Mouse (Mus musculus): ENCODE measurements at regions not wholly inside any gene's neighbourhood (a gene's known extent, or its start where the extent isn't known, plus 50 kb on each side); places are given as distances from the start of the nearest gene placed in this dataset.

DNA sequence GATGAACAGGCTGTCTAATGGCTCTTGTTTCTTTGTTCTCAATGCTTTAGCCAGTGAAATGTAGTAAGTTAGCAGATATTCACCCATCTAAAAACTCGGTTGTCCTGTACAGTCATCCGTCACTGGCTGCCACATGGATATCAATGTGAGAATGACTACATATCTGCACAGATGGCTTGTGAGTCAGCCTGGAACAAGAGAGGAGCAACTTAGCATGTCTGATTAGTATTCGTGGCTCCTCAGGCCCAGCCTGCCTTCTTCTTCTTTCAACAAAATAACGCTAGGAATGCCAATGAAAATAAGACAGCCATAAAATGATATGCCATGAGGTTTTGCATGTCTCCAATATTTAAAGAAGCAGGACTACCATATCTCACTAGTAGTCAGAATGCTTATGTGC lies 217.5 kb downstream of the Dusp6 start:
- ChIA-PET CTCF (no interaction called here), POLR2A (no interaction called here)

DNA sequence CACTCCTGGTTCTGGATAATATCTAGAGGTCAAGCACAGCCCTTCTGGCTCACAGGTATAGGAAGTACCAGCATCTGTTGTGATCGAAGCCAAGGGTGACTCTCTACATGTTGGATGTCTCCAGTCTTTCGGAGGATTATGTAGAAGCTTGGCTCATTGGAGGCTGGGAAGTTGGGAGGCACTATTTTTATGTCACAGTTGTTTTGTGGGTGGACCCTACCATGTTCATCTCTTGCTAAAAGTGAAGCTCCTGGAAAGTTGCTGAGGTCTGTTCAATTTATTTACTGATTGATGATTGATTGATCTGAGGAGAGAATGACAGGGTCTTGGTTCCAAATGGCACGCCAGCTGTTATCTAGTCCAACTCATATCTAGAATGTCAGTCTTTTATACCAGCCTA lies 219.0 kb downstream of the Dusp6 start:
- ChIA-PET POLR2A (no interaction called here), CTCF (no interaction called here)

DNA sequence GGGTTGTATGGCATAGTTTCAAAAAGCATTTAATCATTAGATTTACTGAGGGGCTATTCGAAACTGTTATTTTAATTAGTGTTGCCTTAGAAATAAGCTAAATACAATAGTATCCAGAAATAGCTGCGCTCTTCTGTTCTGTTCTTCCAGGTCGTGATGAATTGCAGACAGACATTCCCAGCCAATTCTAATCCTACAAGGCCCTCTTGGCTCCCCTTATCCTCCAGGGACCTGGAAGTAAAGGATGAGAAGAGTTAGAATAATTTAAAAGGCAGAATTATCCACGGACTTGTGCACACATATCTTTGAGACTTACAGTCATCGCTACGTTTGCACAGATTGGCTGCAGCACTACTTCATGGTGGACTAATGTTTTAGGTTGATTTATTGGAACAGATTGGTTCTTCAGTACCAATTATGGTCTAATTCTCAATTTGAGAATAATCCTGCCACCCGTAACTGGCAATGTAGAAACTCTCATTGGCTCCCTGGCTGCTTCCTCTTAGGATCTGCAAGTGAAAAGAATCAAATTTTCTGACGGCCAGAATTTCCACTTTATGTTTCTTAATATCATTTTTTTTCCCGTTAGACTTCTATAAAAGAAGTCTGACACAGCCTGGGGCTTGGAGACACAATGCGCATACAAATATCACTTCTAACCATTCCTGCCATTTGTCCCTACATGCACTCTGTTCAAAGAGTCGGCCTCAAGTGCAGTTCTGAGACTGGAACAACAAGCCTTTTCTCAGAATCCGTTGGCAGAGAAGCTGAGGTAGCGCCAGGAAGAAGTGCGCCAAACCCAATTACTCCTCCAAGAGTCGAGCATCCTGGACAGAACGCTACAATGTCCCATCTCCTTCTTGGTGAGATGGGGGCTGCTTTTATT lies 225.4 kb downstream of the Dusp6 start:
- ChIA-PET POLR2A (no interaction called here), CTCF (no interaction called here)

DNA sequence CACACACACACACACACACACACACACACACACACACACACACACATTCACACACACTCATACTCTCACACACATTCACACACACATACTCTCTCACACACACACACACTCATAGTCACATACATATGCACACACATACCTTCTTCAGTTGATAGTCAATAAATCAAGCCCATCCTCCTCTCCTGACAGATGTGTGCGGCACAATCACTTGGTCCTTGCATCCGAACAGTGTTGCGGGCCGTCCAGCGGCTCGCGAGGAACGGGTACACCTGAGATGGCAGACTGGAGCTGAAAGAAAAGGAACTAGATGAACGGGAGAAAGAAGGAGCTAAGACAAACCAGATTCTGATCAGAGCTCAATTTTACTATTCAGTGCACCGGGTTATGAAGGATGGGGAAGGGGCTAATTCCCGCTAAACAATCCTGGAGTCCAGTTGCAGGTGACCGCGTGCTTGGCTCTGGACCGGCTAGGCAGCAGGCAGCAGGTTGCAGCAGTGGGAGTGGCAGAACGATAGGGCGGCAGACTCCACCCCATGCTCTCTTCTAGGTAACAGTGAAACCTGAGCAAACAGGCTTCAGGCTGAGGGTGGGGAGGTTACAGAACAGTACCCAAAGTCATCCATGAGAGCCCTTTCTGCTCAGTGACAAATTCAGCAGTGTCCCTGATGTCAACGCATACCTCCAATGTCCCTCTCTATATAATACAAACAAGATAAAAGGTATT lies 247.8 kb downstream of the Csl start:
- CTCF ChIA-PET = interaction anchor here in 1 of 4 experiments (0.6 kb wide), 1 partner anchor 28 kb away, joined by 5 read pairs; no protein-coding TSS in a partner anchor
- POLR2A ChIA-PET = no interaction called here

DNA sequence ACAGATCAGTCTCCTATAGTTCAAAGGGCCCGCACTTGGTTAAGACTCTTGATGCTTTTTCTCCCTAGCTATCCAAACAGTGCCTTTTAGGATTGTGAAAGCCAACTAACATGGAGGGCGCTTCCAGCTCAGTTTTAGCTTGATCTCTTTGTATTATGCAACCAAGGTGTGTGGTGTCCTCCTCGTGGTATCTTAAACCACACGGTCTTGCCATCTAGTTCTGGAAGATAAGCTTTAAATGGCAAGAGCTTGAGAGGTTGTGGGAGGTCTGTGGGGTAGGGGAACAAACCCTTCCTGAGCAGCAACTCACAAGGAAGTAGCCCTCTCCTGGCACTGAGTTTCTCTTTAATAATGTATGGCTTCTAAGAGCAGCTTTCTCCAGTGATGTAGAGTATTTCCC lies 241.5 kb downstream of the Csl start:
- ChIA-PET POLR2A (interaction anchor here in 1 of 4 experiments (0.6 kb wide), 1 partner anchor 455 kb away, joined by 7 read pairs; no protein-coding TSS in a partner anchor), CTCF (interaction anchor here in 1 of 4 experiments (0.6 kb wide), 1 partner anchor 124 kb away, joined by 3 read pairs; no protein-coding TSS in a partner anchor)

DNA sequence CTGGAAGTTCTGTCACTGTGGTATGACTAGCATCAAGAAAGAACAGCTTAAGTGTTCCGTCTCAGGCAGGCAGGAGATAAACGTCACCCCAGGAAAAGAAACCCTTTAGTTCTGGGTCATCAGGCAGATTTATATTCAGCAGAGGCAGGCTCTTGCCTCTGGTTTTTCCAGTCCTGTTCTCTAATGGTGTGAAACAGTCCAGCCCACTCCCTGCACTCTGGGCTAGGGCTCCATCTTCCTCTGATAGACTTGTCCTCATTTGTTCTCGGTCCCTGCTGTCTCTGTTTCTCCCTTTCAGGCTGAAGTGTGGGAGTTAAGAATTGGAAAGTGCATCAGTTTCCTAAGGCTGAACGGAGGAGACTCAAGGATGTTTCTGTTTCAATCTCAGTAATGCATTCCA lies 240.0 kb downstream of the Csl start:
- POLR2A ChIA-PET = no interaction called here
- CTCF ChIA-PET = no interaction called here

DNA sequence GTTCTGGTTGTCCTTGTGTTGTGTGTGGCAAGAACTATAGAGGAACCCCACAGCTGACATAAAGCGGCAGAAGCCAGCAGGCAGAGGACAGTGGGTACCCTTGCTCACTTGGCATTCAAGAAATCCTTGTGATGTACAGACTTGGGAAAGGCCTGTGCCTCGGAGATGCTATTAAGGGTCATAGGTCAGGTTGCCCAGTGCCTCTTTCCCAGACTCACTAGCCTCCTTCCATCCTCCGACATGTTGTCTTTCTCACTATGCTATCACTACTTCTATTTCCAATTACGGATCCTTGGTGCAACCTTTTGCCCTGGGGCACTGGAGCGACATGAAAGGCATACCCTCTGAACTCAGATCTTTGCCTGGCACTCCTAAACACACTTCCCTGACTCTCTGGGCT lies 235.6 kb downstream of the Csl start:
- ChIA-PET POLR2A (no interaction called here), CTCF (no interaction called here)

DNA sequence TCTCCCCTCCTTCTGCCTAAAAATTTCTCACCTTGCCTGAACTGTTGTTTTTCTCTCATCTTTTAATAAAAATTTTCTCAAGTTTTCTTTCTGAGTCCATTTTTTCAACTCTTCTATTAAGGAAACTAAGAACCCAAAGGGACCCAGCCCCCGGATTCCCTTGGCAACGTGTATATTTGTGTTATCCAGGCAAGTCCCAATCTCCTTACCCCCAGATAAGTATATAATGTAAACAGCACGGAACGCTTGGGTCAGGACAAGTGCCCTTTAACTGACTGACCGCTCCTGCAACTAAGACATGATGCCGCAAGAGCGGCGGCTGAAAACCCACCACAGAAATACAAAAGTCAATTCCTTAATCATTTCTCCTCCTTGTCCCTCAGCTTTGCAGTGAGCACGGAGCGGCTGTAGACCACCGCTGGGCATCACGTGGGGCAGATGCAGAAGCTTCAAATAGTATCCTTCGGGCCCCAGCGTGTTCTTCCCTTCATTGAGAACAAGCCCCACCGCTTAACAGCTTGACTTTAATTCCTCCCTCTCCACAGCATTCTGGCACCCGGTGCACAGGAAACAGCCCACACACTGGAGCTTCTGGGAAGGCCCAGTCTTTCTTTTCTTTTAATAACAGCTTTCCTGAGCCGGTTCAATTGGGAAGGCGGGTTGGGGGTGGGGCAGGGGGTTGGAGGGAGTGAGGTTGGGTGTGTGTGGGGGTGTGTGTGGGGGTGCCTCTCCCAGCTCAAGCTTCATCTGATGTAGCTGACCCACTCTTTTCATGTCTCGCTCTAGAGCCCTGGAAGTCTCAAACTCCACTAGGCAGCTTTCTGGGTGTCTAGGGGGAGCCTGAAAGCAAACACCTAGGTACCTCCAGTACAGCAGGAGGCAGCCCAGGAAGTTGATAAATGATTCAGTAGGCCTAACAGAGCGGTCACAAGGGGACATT lies 234.9 kb downstream of the Csl start:
- POLR2A ChIA-PET = interaction anchor here in 1 of 4 experiments (0.7 to 1.2 kb wide), 2 partner anchors 68 to 260 kb away, joined by 3 to 4 read pairs; no protein-coding TSS in a partner anchor
- CTCF ChIA-PET = interaction anchor here in 3 of 4 experiments (0.5 to 1.2 kb wide), 4 partner anchors 12 to 333 kb away, joined by 3 to 5 read pairs (median 4); no protein-coding TSS in a partner anchor

DNA sequence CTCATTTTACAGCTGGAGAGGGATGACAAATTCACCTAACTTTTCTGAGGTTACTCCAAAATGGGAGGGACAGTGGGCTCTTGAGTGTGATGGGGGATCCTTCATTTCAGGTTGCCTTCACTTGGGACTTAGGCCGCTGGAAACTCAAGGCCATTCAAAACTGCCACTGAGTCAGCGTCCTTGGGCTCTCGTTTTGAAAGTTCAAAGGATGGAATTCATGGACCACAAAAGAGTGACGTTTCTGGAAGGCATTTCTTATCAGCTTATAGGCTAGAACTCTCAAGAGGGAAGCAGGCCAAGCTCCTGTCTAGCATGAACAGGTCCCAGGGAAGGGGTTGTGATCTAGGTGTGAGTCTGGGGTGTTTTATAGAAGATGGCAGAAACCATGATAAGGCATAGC lies 233.3 kb downstream of the Csl start:
- ChIA-PET CTCF (interaction anchor here in 1 of 4 experiments (1.2 kb wide), 1 partner anchor 335 kb away, joined by 5 read pairs; no protein-coding TSS in a partner anchor), POLR2A (interaction anchor here in 2 of 4 experiments (0.5 to 1.4 kb wide), 3 partner anchors 69 to 317 kb away, joined by 3 read pairs; no protein-coding TSS in a partner anchor)

DNA sequence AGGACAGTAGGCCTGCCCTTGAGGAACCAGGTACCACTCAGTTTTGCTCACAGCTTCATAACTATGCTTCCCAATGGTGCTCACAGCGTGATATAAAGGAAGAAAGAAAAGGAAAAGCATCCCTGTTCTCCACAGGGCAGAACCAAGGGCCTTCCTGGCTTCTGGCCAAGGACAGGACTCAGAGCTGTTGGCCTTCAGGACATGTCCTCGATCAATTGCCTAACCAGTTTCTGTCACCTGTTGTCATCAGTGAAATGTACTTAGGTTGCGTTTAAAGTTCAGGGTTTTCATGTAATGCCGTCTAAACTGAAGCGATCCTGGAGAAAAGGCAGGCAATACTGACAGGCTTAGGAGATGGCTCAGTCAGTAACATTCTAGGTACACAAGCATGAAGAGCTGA lies 232.9 kb downstream of the Csl start:
- POLR2A ChIA-PET = interaction anchor here in 2 of 4 experiments (0.5 to 1.4 kb wide), 2 partner anchors 258 to 317 kb away, joined by 3 read pairs; no protein-coding TSS in a partner anchor
- CTCF ChIA-PET = no interaction called here

DNA sequence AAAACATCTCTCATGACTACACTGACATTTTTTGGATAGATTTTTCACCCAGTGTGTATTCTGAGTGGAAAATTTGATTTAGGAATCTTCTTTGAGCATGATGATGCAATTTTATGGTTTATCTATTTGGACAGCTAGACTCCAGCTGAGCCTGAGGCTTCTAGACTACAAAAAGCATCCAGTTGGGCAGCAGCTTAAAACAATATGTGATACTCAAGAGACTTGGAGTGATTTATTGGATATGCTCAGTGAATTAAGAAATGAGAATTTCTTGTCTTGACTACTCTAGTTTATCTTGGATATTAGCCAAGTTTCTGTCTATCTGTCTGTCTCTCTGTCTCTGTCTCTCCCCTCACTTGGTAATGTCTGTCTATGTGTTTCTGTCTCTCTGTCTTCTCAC lies 228.4 kb downstream of the Csl start:
- ChIA-PET POLR2A (no interaction called here), CTCF (no interaction called here)

DNA sequence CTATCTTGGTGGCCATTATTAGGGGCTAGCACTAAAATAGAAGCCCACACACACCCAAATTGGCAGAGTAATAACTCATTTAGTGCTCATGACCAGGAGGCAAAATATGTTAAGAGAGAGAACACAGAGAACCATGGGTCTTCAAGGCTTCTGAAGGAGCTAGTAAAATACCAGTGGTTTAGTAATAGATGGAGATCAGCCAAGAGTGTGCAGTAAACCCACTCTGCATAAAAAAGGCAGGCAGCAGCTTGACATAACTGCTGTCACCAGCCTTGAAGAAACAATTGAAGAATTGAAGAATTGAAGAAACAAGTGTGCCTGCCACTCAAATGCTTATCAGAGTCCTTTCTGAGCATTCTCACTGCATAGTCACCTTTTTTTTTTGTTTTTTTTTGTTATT lies 227.9 kb downstream of the Csl start:
- CTCF ChIA-PET = no interaction called here

DNA sequence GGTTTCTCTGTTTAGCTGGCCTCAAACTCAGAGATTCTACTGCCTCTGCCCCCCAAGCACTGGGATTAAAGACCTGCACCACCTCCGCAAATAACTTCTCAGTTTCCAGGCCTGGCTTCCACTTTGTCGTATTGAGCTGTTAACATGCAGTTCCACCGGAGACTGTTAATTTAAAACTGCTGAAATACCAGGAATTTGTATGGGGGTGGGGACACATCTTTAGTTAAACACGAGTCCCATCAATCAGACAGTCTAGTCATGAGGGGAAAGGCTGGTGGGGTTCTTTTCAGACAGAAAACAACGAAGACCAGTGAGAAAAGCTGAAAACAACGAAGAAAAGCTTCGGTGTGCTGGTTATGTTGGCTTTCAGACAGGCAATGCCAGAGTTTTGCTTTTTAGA lies 227.5 kb downstream of the Csl start:
- ChIA-PET CTCF (no interaction called here), POLR2A (interaction anchor here in 1 of 4 experiments (0.6 kb wide), 1 partner anchor 458 kb away, joined by 3 read pairs; no protein-coding TSS in a partner anchor)

More for the DNA sequence above, 227.9 kb downstream of the Csl start:
- POLR2A ChIA-PET = interaction anchor here in 1 of 4 experiments (0.6 kb wide), 1 partner anchor 457 kb away, joined by 3 read pairs; no protein-coding TSS in a partner anchor

DNA sequence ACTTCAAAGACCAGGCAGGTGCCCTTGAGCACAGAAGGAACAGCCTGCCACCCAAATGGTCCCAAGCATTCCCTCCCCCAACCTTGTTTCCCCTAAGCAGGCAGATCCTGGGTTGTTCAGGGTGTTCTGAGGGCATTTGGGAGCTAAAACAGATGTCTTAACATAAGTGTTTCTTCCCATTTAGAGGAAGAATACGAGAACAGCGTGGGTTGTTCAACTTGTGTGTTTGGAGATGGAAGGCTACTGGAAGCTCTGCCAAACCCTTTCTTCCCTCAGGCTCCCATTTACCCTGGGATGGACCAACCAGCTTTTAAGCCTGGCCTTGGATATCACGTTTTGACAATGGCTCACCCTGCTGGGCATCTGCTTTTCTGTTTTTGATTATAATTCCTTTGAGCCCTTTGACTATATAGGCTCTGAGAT lies 226.8 kb downstream of the Csl start:
- POLR2A ChIA-PET = no interaction called here
- CTCF ChIA-PET = interaction anchor here in 3 of 4 experiments (0.6 to 1.0 kb wide), 3 partner anchors 9 to 364 kb away, joined by 3 read pairs; no protein-coding TSS in a partner anchor

DNA sequence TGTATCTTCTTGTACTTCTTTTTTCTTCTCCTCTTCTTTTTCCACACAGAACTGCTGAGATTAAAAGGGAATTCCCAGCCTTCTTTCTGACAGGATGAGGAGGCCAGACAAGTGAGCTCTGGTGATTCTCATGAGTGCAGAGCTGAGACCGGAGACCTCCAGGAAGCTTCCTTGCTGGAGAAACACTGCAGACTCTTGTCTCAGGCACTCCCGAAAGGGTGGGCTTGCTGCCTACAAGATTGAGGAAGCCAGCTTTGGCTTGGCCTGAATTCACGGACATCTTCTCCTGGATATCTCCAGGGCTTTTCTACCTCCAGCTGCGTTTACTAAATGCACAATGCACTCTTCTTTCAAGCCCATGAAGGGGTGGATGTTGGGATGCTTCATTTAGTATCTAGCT lies 226.0 kb downstream of the Csl start:
- ChIA-PET CTCF (interaction anchor here in 1 of 4 experiments (1.0 kb wide), 1 partner anchor 269 kb away, joined by 3 read pairs; no protein-coding TSS in a partner anchor), POLR2A (no interaction called here)

DNA sequence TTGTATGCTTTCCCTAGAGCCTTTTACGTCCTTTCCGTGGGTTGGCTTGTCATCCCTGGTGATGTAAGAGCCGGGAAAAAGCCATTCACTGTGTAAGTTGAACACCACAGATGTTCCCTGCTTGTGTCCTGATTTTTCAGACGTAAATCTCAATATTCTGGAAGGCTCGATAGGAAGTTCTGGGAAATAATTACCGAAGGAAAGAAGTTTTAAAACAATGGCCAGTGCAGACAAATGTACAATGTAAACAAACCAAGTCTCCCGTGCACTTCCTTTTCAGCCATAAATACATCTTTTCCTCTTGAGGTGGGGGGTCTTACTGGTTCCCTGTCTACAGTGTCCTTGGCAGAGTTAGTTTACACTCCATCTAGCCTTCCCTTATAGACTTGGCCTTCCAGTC lies 225.2 kb downstream of the Csl start:
- POLR2A ChIA-PET = no interaction called here
- CTCF ChIA-PET = no interaction called here

DNA sequence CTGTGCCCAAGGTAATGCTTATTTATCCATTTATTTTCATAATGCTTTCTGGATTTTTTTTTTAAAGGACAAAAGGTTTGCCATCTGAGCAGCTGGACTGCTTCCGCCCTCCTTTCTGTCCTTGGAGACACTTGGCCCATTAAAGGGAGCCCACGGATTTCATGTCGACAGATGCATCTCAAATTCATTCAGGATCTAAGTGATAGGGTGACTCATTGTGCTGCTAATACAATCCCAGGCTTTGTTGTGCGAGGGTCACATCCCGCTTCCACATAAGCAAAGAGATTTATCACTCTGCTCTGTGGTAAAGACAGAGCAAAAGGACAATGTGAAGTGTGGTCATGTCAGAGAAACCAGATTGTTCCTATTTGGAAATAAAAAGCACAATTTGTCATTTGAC lies 220.8 kb downstream of the Csl start:
- CTCF ChIA-PET = no interaction called here
- POLR2A ChIA-PET = interaction anchor here in 1 of 4 experiments (0.6 to 0.7 kb wide), 2 partner anchors 50 to 53 kb away, joined by 3 to 5 read pairs; no protein-coding TSS in a partner anchor

DNA sequence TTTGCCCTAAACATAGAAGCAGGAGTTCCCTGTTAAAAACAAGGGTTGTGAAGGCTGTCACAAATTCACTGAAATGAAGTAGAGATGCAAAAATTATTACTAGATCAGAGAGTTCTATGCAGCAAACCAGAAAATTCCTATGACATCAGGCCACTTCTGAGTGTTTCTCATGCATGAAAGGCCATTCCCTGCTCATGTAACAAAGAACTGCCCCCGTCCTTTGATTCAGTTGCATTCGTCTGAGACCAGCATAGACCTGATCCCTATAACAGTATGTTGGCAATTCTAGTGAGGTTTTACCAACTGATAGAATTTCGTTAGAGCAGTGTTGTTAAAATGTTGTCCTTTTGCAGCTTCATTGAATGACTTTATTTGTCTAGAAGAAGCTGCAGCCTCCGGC lies 207.1 kb downstream of the Csl start:
- ChIA-PET CTCF (no interaction called here), POLR2A (no interaction called here)
